8 mouse cellular contexts compared by ENCODE assay signal in the genomic region with DNA sequence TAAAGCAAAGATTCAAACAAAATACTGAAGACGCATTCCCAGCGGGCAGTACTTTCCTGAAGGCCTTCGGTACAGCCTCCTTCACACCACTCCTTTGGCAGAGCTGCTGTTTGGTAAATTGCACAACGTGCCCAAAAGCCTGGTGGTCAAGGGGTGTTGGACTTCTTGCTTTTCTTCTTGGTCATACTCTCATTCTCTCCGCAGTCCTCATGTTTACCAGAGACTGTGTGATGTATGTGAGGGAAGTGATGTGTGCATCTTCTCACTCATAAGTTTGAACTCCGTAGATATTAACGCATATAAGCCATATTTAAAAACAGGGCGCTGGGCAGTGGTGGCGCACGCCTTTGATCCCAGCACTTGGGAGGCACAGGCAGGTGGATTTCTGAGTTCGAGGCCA. TPM values are rescaled to one million over a fixed set of nuclear protein-coding genes. Genes with fewer than 3 reads are reported as not detected.
DNase-seq lines count a peak whose midpoint lies in the region; ATAC-seq and TF ChIP-seq lines count a peak whose summit lies in the region.

No protein-coding gene starts in this region.

- no peaks in the 10 kb centered on the region for H3K9me3 ChIP-seq in heart, embryonic 10.5 days
- no peaks in the 10 kb centered on the region for H3K9me3 ChIP-seq in ES-E14 (ENCODE audit: control insufficient read depth, insufficient read depth, low read depth, low read length)
- H3K9me3 ChIP-seq in hindbrain, embryonic 11.5 days (ENCODE audit: control insufficient read depth, low read length): no peaks in the 10 kb centered on the region
- H3K9me3 ChIP-seq in midbrain, embryonic 10.5 days (replicated peaks): no peaks in the 10 kb centered on the region

- peaks cover 34% of the 10 kb centered on the region for H3K4me1 ChIP-seq in heart, embryonic 10.5 days
- peaks cover 4 to 6% of the 10 kb centered on the region in 2 experiments; a peak in 3 of 4 replicates for H3K4me1 ChIP-seq in ES-E14 (ENCODE audit: control insufficient read depth in 2 of 2, insufficient read depth in 2 of 2, low read length in 2 of 2, poor library complexity in 1 of 2)
- H3K4me1 ChIP-seq in hindbrain, embryonic 11.5 days (replicated peaks; ENCODE audit: control insufficient read depth, insufficient read depth, low read length): no peaks in the 10 kb centered on the region
- peaks cover 50% of the 10 kb centered on the region for H3K4me1 ChIP-seq in midbrain, embryonic 10.5 days

- 70% methylated on average over 11 of the region's 11 CpGs for WGBS in heart, embryonic 10.5 days
- WGBS in hindbrain, embryonic 11.5 days: 80% methylated on average over 11 of the region's 11 CpGs
- WGBS in midbrain, embryonic 10.5 days: 67% methylated on average over 11 of the region's 11 CpGs

- in situ Hi-C loops in ES-E14 (cut with MboI; ENCODE audit: low sequenced_read_pairs in 2 of 2, unreplicated experiment in 2 of 2): no loop called here

- no peak for DNase-seq in heart, embryonic 10.5 days (ENCODE audit: low spot score)
- no peak for DNase-seq in heart, adult 18-20 months
- no peak for DNase-seq in ES-E14 (ENCODE audit: low read depth, low spot score)
- no peak for DNase-seq in hindbrain, embryonic 11.5 days (ENCODE audit: low spot score)
- DNase-seq in midbrain, embryonic 10.5 days (ENCODE audit: low spot score): no peak
- DNase-seq in left cerebral cortex, adult 11 months (ENCODE audit: low spot score): no peak
- no peak for DNase-seq in embryo, embryonic 9.5 days (ENCODE audit: extremely low spot score)
- no peak for DNase-seq in right cerebral cortex, adult 2 months (ENCODE audit: low spot score in 2 of 2)

- H3K9ac ChIP-seq in ES-E14 (ENCODE audit: insufficient read depth, low read depth, low read length, poor library complexity, severe bottlenecking): peak overlapping the region; percentile 97
- peak overlapping the region; percentile 97; the same call in 1 of the 2 replicates for H3K9ac ChIP-seq in hindbrain, embryonic 11.5 days (ENCODE audit: low read depth, low read length)

- ATAC-seq in hindbrain, embryonic 11.5 days (ENCODE audit: low FRiP score): no peak

- H3K36me3 ChIP-seq in heart, embryonic 10.5 days: 0 out of 2 replicates have a peak, but pooled peaks cover 7% of the 10 kb centered on the region
- H3K36me3 ChIP-seq in ES-E14 (ENCODE audit: control insufficient read depth, insufficient read depth, low read length, poor library complexity, severe bottlenecking): no peaks in the 10 kb centered on the region; the same call in 1 of the 2 replicates
- H3K36me3 ChIP-seq in hindbrain, embryonic 11.5 days (ENCODE audit: control insufficient read depth, insufficient read depth, low read length): no peaks in the 10 kb centered on the region
- peaks cover 11% of the 10 kb centered on the region for H3K36me3 ChIP-seq in midbrain, embryonic 10.5 days

- peak overlapping the region; percentile 99 for H3K27ac ChIP-seq in heart, embryonic 10.5 days
- H3K27ac ChIP-seq in ES-E14 (ENCODE audit: insufficient read depth, low read depth, low read length, poor library complexity, severe bottlenecking): peak overlapping the region; percentile 97; the same call in 1 of the 2 replicates
- H3K27ac ChIP-seq in hindbrain, embryonic 11.5 days (ENCODE audit: low read depth, low read length): peak overlapping the region; percentile 99; the same call in 1 of the 2 replicates
- H3K27ac ChIP-seq in midbrain, embryonic 10.5 days (replicated peaks): peak overlapping the region; percentile 99

- H3K4me2 ChIP-seq in hindbrain, embryonic 11.5 days (replicated peaks; ENCODE audit: low read depth, low read length): peak overlapping the region; percentile 87

- H3K4me3 ChIP-seq in heart, embryonic 10.5 days: peak overlapping the region; percentile 92; the same call in 1 of the 2 replicates
- peak overlapping the region; percentile 83 to 88 for H3K4me3 ChIP-seq in ES-E14 (ENCODE audit: insufficient read depth in 1 of 2, low read depth in 1 of 2, low read length in 2 of 2, poor library complexity in 1 of 2, severe bottlenecking in 1 of 2)
- peak overlapping the region; percentile 93 for H3K4me3 ChIP-seq in hindbrain, embryonic 11.5 days (ENCODE audit: low read depth, low read length)
- peak overlapping the region; percentile 95 for H3K4me3 ChIP-seq in midbrain, embryonic 10.5 days

- no peaks in the 10 kb centered on the region for H3K27me3 ChIP-seq in heart, embryonic 10.5 days (ENCODE audit: insufficient read depth, poor library complexity, severe bottlenecking)
- H3K27me3 ChIP-seq in hindbrain, embryonic 11.5 days (ENCODE audit: control insufficient read depth, insufficient read depth, low read length): no peaks in the 10 kb centered on the region
- no peaks in the 10 kb centered on the region for H3K27me3 ChIP-seq in midbrain, embryonic 10.5 days (ENCODE audit: low read depth, poor library complexity, severe bottlenecking)

TF ChIP-seq in ES-E14, 5 proteins besides CTCF, POLR2A, EP300 and RAD21:
- TF ChIP-seq ZNF384 (IDR thresholded peaks at IDR 0.05; ENCODE audit: low read depth, low read length): no peak
- TF ChIP-seq CHD2 (IDR thresholded peaks at IDR 0.05; ENCODE audit: low read depth, low read length): no peak
- no peak for TF ChIP-seq MAFK (IDR thresholded peaks at IDR 0.05; ENCODE audit: insufficient read depth, low read depth, low read length)
- TF ChIP-seq ZC3H11A (IDR thresholded peaks at IDR 0.05; ENCODE audit: borderline replicate concordance, low read depth, low read length): no peak
- no peak for TF ChIP-seq HCFC1 (IDR thresholded peaks at IDR 0.05; ENCODE audit: borderline replicate concordance, insufficient read depth, low read length)

RNA-seq across cellular contexts. Expression of a gene that starts 0.9 kb away (rescaled TPM):
- polyA plus RNA-seq in heart, embryonic 10.5 days (2016; fragmentation: Nextera tagmentation; extraction: Ambion mirVana): 188 and 227 TPM in 2 replicates
- 10 to 100 TPM; 40.6 to 50.5 TPM for total RNA-seq in heart, adult 18-20 months (2021)
- 167 and 178 TPM in 2 replicates for total RNA-seq in ES-E14 (2012; rRNA removed)
- 390 and 420 TPM in 2 replicates for polyA plus RNA-seq in hindbrain, embryonic 11.5 days (2014; fragmentation: Nextera tagmentation; extraction: Ambion mirVana)
- polyA plus RNA-seq in midbrain, embryonic 10.5 days (2016; fragmentation: Nextera tagmentation; extraction: Ambion mirVana): 368 and 383 TPM in 2 replicates

RNA-seq across cellular contexts. Expression of a gene that starts 19.0 kb away (rescaled TPM):
- 121 and 150 TPM in 2 replicates for polyA plus RNA-seq in heart, embryonic 10.5 days (2016; fragmentation: Nextera tagmentation; extraction: Ambion mirVana)
- total RNA-seq in heart, adult 18-20 months (2021): 10 to 100 TPM; 62.7 to 68.0 TPM
- 27.6 and 35.4 TPM in 2 replicates for total RNA-seq in ES-E14 (2012; rRNA removed)
- 213 and 226 TPM in 2 replicates for polyA plus RNA-seq in hindbrain, embryonic 11.5 days (2014; fragmentation: Nextera tagmentation; extraction: Ambion mirVana)
- 216 and 225 TPM in 2 replicates for polyA plus RNA-seq in midbrain, embryonic 10.5 days (2016; fragmentation: Nextera tagmentation; extraction: Ambion mirVana)

RNA-seq across cellular contexts. Expression of a gene that starts 40.6 kb away (rescaled TPM):
- polyA plus RNA-seq in heart, embryonic 10.5 days (2016; fragmentation: Nextera tagmentation; extraction: Ambion mirVana): 0.60 and 1.4 TPM in 2 replicates
- total RNA-seq in heart, adult 18-20 months (2021): 1 to 10 TPM in 1 of 2 experiments, under 1 TPM in 1; 0.52 to 1.7 TPM
- 0.04 and 0.05 TPM in 2 replicates for total RNA-seq in ES-E14 (2012; rRNA removed)
- 0.08 and 0.47 TPM in 2 replicates for polyA plus RNA-seq in hindbrain, embryonic 11.5 days (2014; fragmentation: Nextera tagmentation; extraction: Ambion mirVana)
- polyA plus RNA-seq in midbrain, embryonic 10.5 days (2016; fragmentation: Nextera tagmentation; extraction: Ambion mirVana): 0.46 and 0.60 TPM in 2 replicates
